In genomic region chr13:41423463-41424074, GRCm38 (mm10) we compare ENCODE assay signal across 9 mouse cellular contexts.
DNase-seq lines count a peak whose midpoint lies in the region; ATAC-seq and TF ChIP-seq lines count a peak whose summit lies in the region.
"Had no signal": no experiment of that assay in that cellular context is flagged by ENCODE, and none has a peak within 500 bp of the region (broad histone marks: within the 10 kb centered on the region; RNA-seq: fewer than 3 reads in every experiment).

No protein-coding gene starts in this region.

- H3K4me1 ChIP-seq in heart, embryonic 16.5 days (ENCODE audit: control insufficient read depth, insufficient read depth, low read length) = peaks cover 6% of the 10 kb centered on the region; the same call in 1 of the 2 replicates
- H3K4me1 ChIP-seq in kidney, embryonic 16.5 days (ENCODE audit: insufficient read depth, low read length) = peaks cover 11% of the 10 kb centered on the region; the same call in 1 of the 2 replicates
- H3K4me1 ChIP-seq in liver, embryonic 16.5 days (ENCODE audit: control insufficient read depth, low read depth, low read length) = no peaks in the 10 kb centered on the region; the same call in 1 of the 2 replicates

- ATAC-seq in heart, embryonic 16.5 days (replicated peaks; ENCODE audit: extremely low read depth, insufficient read depth, low FRiP score) = peak; percentile 23; the same call in 1 of the 2 replicates
- peak; percentile 69; the same call in 1 of the 2 replicates for ATAC-seq in kidney, embryonic 16.5 days (ENCODE audit: low FRiP score, low TSS enrichment)
- ATAC-seq in liver, embryonic 16.5 days (ENCODE audit: low read depth) = peak; percentile 87
- ATAC-seq in megakaryocyte progenitor cell, adult 5-6 weeks (replicated peaks; ENCODE audit: poor library complexity) = no peak

- WGBS in heart, embryonic 16.5 days = 45% methylated on average over 10 of the region's 10 CpGs
- WGBS in kidney, embryonic 16.5 days = 59% methylated on average over 10 of the region's 10 CpGs
- 63% methylated on average over 10 of the region's 10 CpGs for WGBS in liver, embryonic 16.5 days (ENCODE audit: insufficient replicate concordance)

- H3K9me3 ChIP-seq in heart, embryonic 16.5 days (replicated peaks; ENCODE audit: control insufficient read depth, low read length) = no peaks in the 10 kb centered on the region
- H3K9me3 ChIP-seq in kidney, embryonic 16.5 days (ENCODE audit: low read length) = no peaks in the 10 kb centered on the region
- H3K9me3 ChIP-seq in liver, embryonic 16.5 days (replicated peaks; ENCODE audit: control insufficient read depth, low read length) = no peaks in the 10 kb centered on the region

- H3K9ac ChIP-seq in heart, embryonic 16.5 days (ENCODE audit: low read length) = no peak overlapping the region
- no peak overlapping the region for H3K9ac ChIP-seq in kidney, embryonic 16.5 days (replicated peaks; ENCODE audit: low read length)
- H3K9ac ChIP-seq in liver, embryonic 16.5 days (ENCODE audit: low read depth, low read length) = no peak overlapping the region

- H3K4me2 ChIP-seq in heart, embryonic 16.5 days (ENCODE audit: low read depth, low read length) = no peak overlapping the region
- no peak overlapping the region for H3K4me2 ChIP-seq in kidney, embryonic 16.5 days (replicated peaks; ENCODE audit: low read depth, low read length)
- no peak overlapping the region for H3K4me2 ChIP-seq in liver, embryonic 16.5 days (ENCODE audit: low read depth, low read length)

- no peak for TF ChIP-seq CTCF in gastrocnemius, adult 2 months (IDR thresholded peaks at IDR 0.05)

- no peak overlapping the region for H3K4me3 ChIP-seq in gastrocnemius, adult 2 months
- H3K4me3 ChIP-seq in heart, embryonic 16.5 days (ENCODE audit: low read length) = no peak overlapping the region
- no peak overlapping the region for H3K4me3 ChIP-seq in kidney, embryonic 16.5 days (ENCODE audit: low read length)
- no peak overlapping the region for H3K4me3 ChIP-seq in liver, embryonic 16.5 days (ENCODE audit: low read depth, low read length)

- H3K27me3 ChIP-seq in heart, embryonic 16.5 days (ENCODE audit: control insufficient read depth, insufficient read depth, low read length) = peaks cover 14% of the 10 kb centered on the region
- no peaks in the 10 kb centered on the region for H3K27me3 ChIP-seq in kidney, embryonic 16.5 days (ENCODE audit: insufficient read depth, low read length)
- H3K27me3 ChIP-seq in liver, embryonic 16.5 days (ENCODE audit: control insufficient read depth, insufficient read depth, low read depth, low read length) = no peaks in the 10 kb centered on the region

- no peak for DNase-seq in gastrocnemius, adult 2 months
- no peak for DNase-seq in gastrocnemius, postnatal 36 days
- DNase-seq in cerebellum, adult 8-10 months = no peak
- DNase-seq in frontal cortex, adult 2 months (ENCODE audit: extremely low spot score in 1 of 2, low spot score in 1 of 2) = no peak
- DNase-seq: cerebellum, postnatal 25 days had no signal

- no peaks in the 10 kb centered on the region for H3K36me3 ChIP-seq in heart, embryonic 16.5 days (ENCODE audit: control insufficient read depth, insufficient read depth)
- H3K36me3 ChIP-seq in kidney, embryonic 16.5 days (ENCODE audit: insufficient read depth, low read length) = no peaks in the 10 kb centered on the region
- no peaks in the 10 kb centered on the region for H3K36me3 ChIP-seq in liver, embryonic 16.5 days (ENCODE audit: control insufficient read depth, insufficient read depth)

- intact Hi-C loops in gastrocnemius, adult 2 months (cut with DNase I) = no loop called here
- intact Hi-C loops in gastrocnemius, postnatal 36 days (cut with DNase I) = no loop called here

- peak overlapping the region; percentile 4; the same call in 1 of the 2 replicates for H3K27ac ChIP-seq in gastrocnemius, adult 2 months
- no peak overlapping the region for H3K27ac ChIP-seq in heart, embryonic 16.5 days (ENCODE audit: low read length)
- H3K27ac ChIP-seq in kidney, embryonic 16.5 days (ENCODE audit: low read length) = no peak overlapping the region; the same call in 1 of the 2 replicates
- no peak overlapping the region for H3K27ac ChIP-seq in liver, embryonic 16.5 days (ENCODE audit: low read length)
